Mouse (Mus musculus) frontal cortex, postnatal 25 days (tissue): ENCODE measurements around the gene Kcna2.

Source experiments
- DNase-seq, 2 experiments: peaks; one replicate each; pipeline ENCODE4 v3.0.0; 2022; ENCODE audit warnings: low spot score in 2 of 2

The Kcna2 gene

GRCm38 (mm10) chr3:107150872-107151540 is 50.1 kb downstream of the Kcna2 start:
- DNase-seq: no peak

GRCm38 (mm10) chr3:107153772-107154655 is 53.1 kb downstream of the Kcna2 start:
- DNase-seq: no peak

DNA sequence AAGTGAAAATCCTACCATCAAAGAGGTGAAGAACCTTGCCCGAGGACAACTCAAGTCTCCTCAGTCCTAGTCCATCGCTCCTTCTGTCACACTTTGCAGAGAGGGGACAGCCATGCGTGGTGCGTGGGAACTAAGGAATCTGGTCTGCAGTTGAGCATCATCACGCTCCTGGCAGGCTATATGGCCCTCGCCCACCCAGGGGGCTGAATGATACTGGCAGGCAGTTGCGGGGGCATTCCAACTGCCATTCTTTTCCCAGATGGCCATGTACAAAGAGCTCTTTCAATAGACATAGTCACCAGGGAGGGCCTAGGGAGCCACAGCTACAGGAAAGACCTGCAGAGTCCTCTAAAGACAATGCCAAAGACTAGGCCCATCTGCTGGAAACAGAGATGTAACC is 57.9 kb downstream of the Kcna2 start:
- DNase-seq: no peak

DNA sequence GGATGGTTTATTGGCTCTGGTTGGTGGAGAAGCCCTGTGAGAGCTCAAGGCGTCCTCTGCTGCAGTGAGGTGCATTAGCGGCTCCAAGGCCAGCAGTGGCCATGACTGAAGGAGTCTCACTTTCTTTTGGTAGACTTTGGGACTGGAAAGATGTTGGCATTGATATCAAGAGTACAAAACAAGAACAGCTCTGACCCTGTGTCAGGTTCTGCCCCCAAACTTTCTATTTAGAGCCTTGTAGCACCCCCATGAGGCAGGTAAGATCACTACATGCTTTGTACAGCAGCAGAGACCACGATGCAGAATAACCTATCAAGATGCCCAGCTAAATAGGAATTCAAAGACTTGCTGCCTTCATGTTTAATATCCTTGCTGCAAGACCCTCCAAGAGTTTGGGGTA is 58.5 kb downstream of the Kcna2 start:
- no peak for DNase-seq

DNA sequence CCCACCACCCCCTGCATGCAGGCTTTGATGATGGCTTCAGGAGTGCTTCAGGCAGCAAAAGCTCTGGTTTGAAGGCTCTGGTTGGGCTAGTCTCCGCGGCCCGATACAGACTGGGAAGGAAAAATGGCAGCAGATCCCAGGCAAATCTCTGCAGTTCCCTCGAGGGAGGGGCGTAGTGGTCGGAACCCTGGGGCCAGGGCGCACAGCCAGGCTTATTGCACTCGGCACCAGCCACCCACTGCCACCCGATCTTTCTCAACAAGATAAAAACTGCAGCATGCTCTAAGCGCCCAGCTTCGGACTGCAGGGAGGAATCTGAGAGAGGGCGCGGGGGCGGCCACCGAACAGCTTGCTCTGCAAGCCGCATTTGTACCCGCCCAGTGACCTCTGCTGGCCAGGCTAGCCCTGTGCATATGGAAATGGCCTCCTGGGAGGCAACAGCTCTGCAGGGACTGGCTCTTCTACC is 58.9 kb downstream of the Kcna2 start:
- peak in 1 of 2 experiments; percentile 32 for DNase-seq

GRCm38 (mm10) chr3:107162741-107163140 is 61.8 kb downstream of the Kcna2 start:
- no peak for DNase-seq
